In the genomic region with DNA sequence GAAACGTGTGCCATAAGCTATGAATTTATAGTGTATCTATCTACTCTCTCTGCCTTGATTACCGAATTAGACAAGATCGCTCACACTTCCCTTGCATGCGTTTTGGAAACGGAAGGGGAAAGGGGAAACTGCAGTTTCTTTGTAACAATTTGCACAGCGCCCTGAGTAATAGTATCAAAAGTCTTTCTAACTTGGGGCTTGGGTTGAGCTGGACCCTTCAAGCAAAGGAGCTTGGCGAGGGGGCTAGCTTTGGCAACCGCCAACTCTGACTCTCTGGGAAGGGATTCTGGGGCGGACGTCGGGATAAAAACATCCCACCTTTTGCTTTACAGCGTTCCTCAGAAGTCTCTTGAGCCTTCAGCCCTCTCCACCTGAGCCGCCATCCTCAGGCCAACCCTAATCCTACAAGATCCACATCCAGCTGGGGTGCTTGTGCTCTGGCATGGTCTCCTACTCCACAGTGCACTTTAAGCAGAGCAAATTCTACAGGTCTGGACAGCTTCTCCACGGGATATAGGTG, we compare ENCODE assay signal across 30 mouse cellular contexts.
DNase-seq lines count a peak whose midpoint lies in the region; ATAC-seq lines count a peak whose summit lies in the region.
"Had no signal": no experiment of that assay in that cellular context is flagged by ENCODE, and none has a peak within 500 bp of the region (broad histone marks: within the 10 kb centered on the region; RNA-seq: fewer than 3 reads in every experiment).

No protein-coding gene starts in this region.

- no peaks in the 10 kb centered on the region for H3K9me3 ChIP-seq in hindbrain, embryonic 10.5 days
- H3K9me3 ChIP-seq in hindbrain, embryonic 13.5 days: no peaks in the 10 kb centered on the region
- no peaks in the 10 kb centered on the region for H3K9me3 ChIP-seq in midbrain, embryonic 11.5 days (ENCODE audit: control insufficient read depth, low read length)
- no peaks in the 10 kb centered on the region for H3K9me3 ChIP-seq in midbrain, embryonic 15.5 days
- H3K9me3 ChIP-seq: forebrain, embryonic 13.5 days; heart, embryonic 10.5 days; heart, embryonic 15.5 days; hindbrain, embryonic 15.5 days; kidney, embryonic 15.5 days; limb, embryonic 12.5 days; lung, embryonic 15.5 days; midbrain, embryonic 13.5 days; neural tube, embryonic 13.5 days had no signal

- peaks cover 100% of the 10 kb centered on the region for H3K27me3 ChIP-seq in hindbrain, embryonic 10.5 days (ENCODE audit: insufficient read depth, poor library complexity, severe bottlenecking)
- peaks cover 98% of the 10 kb centered on the region for H3K27me3 ChIP-seq in hindbrain, embryonic 13.5 days
- H3K27me3 ChIP-seq in midbrain, embryonic 11.5 days (ENCODE audit: control insufficient read depth, insufficient read depth, low read length): peaks cover 86% of the 10 kb centered on the region
- peaks cover 86% of the 10 kb centered on the region for H3K27me3 ChIP-seq in midbrain, embryonic 15.5 days (replicated peaks)

- no peak for ATAC-seq in hindbrain, embryonic 13.5 days (ENCODE audit: low FRiP score)
- no peak for ATAC-seq in midbrain, embryonic 11.5 days (ENCODE audit: low FRiP score)
- ATAC-seq in midbrain, embryonic 15.5 days (replicated peaks): no peak
- ATAC-seq: CD4-positive, CD25-positive, alpha-beta regulatory T cell, adult 4 months; forebrain, embryonic 13.5 days; inflammation-experienced regulatory T-cells, adult 6 months; midbrain, embryonic 13.5 days had no signal

- H3K4me3 ChIP-seq in hindbrain, embryonic 10.5 days: no peak overlapping the region
- H3K4me3 ChIP-seq in hindbrain, embryonic 13.5 days: no peak overlapping the region
- H3K4me3 ChIP-seq in midbrain, embryonic 11.5 days (ENCODE audit: low read depth, low read length): no peak overlapping the region
- no peak overlapping the region for H3K4me3 ChIP-seq in midbrain, embryonic 15.5 days
- H3K4me3 ChIP-seq: erythroblast, embryonic 14.5 days; hindbrain, embryonic 15.5 days; myocyte had no signal

- H3K36me3 ChIP-seq in hindbrain, embryonic 10.5 days: no peaks in the 10 kb centered on the region
- no peaks in the 10 kb centered on the region for H3K36me3 ChIP-seq in hindbrain, embryonic 13.5 days
- no peaks in the 10 kb centered on the region for H3K36me3 ChIP-seq in midbrain, embryonic 11.5 days (ENCODE audit: control insufficient read depth, insufficient read depth, low read length)
- no peaks in the 10 kb centered on the region for H3K36me3 ChIP-seq in midbrain, embryonic 15.5 days (replicated peaks)
- H3K36me3 ChIP-seq: heart, embryonic 10.5 days; heart, embryonic 15.5 days; hindbrain, embryonic 15.5 days; kidney, embryonic 15.5 days; limb, embryonic 12.5 days; lung, embryonic 15.5 days; midbrain, embryonic 13.5 days; neural tube, embryonic 13.5 days had no signal

- 2% methylated on average over 14 of the region's 14 CpGs for WGBS in hindbrain, embryonic 10.5 days
- WGBS in hindbrain, embryonic 13.5 days: 12% methylated on average over 14 of the region's 14 CpGs
- 3% methylated on average over 14 of the region's 14 CpGs for WGBS in midbrain, embryonic 11.5 days
- WGBS in midbrain, embryonic 15.5 days: 8% methylated on average over 14 of the region's 14 CpGs

- H3K9ac ChIP-seq in hindbrain, embryonic 13.5 days: no peak overlapping the region
- no peak overlapping the region for H3K9ac ChIP-seq in midbrain, embryonic 11.5 days (ENCODE audit: low read length)
- no peak overlapping the region for H3K9ac ChIP-seq in midbrain, embryonic 15.5 days
- H3K9ac ChIP-seq: forebrain, embryonic 13.5 days; heart, embryonic 15.5 days; hindbrain, embryonic 15.5 days; kidney, embryonic 15.5 days; limb, embryonic 12.5 days; lung, embryonic 15.5 days; neural tube, embryonic 13.5 days had no signal

- peak; percentile 18 for DNase-seq in hindbrain, embryonic 10.5 days (ENCODE audit: low spot score)
- peak; percentile 92 for DNase-seq in midbrain, embryonic 11.5 days (ENCODE audit: low spot score, missing footprints)
- peak; percentile 50 for DNase-seq in ES-CJ7 (ENCODE audit: low read depth, low spot score)
- peak; percentile 44 for DNase-seq in embryo, embryonic 11 days
- no peak for DNase-seq in spleen, postnatal 4 days (ENCODE audit: low spot score in 2 of 2)
- DNase-seq in layer of hippocampus, adult 11-12 months (ENCODE audit: low spot score): no peak
- DNase-seq: adrenal gland, postnatal 25 days; cerebellum, adult 2 months; cerebellum, postnatal 14 days; gastrocnemius, postnatal 10 days; kidney, adult 11 months; kidney, postnatal 25 days; lung, postnatal 36 days; right cerebral cortex, postnatal 25 days had no signal

- no peak overlapping the region for H3K4me2 ChIP-seq in hindbrain, embryonic 13.5 days
- H3K4me2 ChIP-seq in midbrain, embryonic 11.5 days: no peak overlapping the region
- no peak overlapping the region for H3K4me2 ChIP-seq in midbrain, embryonic 15.5 days

- peaks cover 49% of the 10 kb centered on the region for H3K4me1 ChIP-seq in hindbrain, embryonic 10.5 days (replicated peaks)
- peaks cover 12% of the 10 kb centered on the region for H3K4me1 ChIP-seq in hindbrain, embryonic 13.5 days (replicated peaks)
- H3K4me1 ChIP-seq in midbrain, embryonic 11.5 days (ENCODE audit: control insufficient read depth, insufficient read depth, low read length): peaks cover 10% of the 10 kb centered on the region
- H3K4me1 ChIP-seq in midbrain, embryonic 15.5 days: peaks cover 6% of the 10 kb centered on the region

- no peak overlapping the region for H3K27ac ChIP-seq in hindbrain, embryonic 10.5 days
- no peak overlapping the region for H3K27ac ChIP-seq in hindbrain, embryonic 13.5 days
- no peak overlapping the region for H3K27ac ChIP-seq in midbrain, embryonic 11.5 days (ENCODE audit: low read depth, low read length)
- no peak overlapping the region for H3K27ac ChIP-seq in midbrain, embryonic 15.5 days
- H3K27ac ChIP-seq: forebrain, embryonic 13.5 days; heart, embryonic 15.5 days; hindbrain, embryonic 15.5 days; kidney, embryonic 15.5 days; limb, embryonic 12.5 days; lung, embryonic 15.5 days; midbrain, embryonic 13.5 days; neural tube, embryonic 13.5 days; stomach, postnatal 0 days had no signal

Comparison
In these comparisons a context has a peak if more than half of its experiments do, and no peak if none do; other contexts are left out.
1. DNase-seq: peak in hindbrain, embryonic 10.5 days (single experiment), midbrain, embryonic 11.5 days (single experiment), ES-CJ7 (single experiment) and embryo, embryonic 11 days (single experiment); none in spleen, postnatal 4 days (0 of 2) and layer of hippocampus, adult 11-12 months (single experiment).